Mouse (Mus musculus): ENCODE data around the gene Adipor1.

Adipor1 gene

GRCm38 (mm10) chr1:134415168-134415831 is at the start of gene Adipor1:
Gene Adipor1, plus strand, starts transcription at chr1:134415378.
- DNase-seq (ENCODE audit: low read depth) = peak; percentile 93

GRCm38 (mm10) chr1:134365491-134365890 is 49.7 kb upstream of the Adipor1 start:
- DNase-seq (ENCODE audit: low read depth) = no peak

GRCm38 (mm10) chr1:134368777-134369337 is 46.3 kb upstream of the Adipor1 start:
- DNase-seq (ENCODE audit: low read depth) = peak; percentile 36

GRCm38 (mm10) chr1:134374124-134374523 is 41.1 kb upstream of the Adipor1 start:
- no peak for DNase-seq (ENCODE audit: low read depth)

GRCm38 (mm10) chr1:134381051-134381450 is 34.1 kb upstream of the Adipor1 start:
- DNase-seq (ENCODE audit: low read depth) = no peak

GRCm38 (mm10) chr1:134381795-134382625 is 33.2 kb upstream of the Adipor1 start:
- DNase-seq (ENCODE audit: low read depth) = no peak

GRCm38 (mm10) chr1:134384581-134384980 is 30.6 kb upstream of the Adipor1 start:
- DNase-seq (ENCODE audit: low read depth) = no peak

- DNase-seq (ENCODE audit: low read depth) = no peak
These were observed 30.0 kb upstream of the Adipor1 start for GRCm38 (mm10) chr1:134385176-134385575.

- no peak for DNase-seq (ENCODE audit: low read depth)
These were observed 29.5 kb upstream of the Adipor1 start, which contains the start of gene 4933406M09Rik for GRCm38 (mm10) chr1:134385666-134386065. Gene 4933406M09Rik, plus strand, starts transcription at chr1:134385940.

GRCm38 (mm10) chr1:134393827-134394226 is 21.4 kb upstream of the Adipor1 start:
- no peak for DNase-seq (ENCODE audit: low read depth)

GRCm38 (mm10) chr1:134398210-134398609 is 17.0 kb upstream of the Adipor1 start:
- DNase-seq (ENCODE audit: low read depth) = no peak

- DNase-seq (ENCODE audit: low read depth) = no peak
These were observed 15.4 kb upstream of the Adipor1 start for GRCm38 (mm10) chr1:134399735-134400134.

GRCm38 (mm10) chr1:134405509-134406413 is 9.4 kb upstream of the Adipor1 start, which contains the start of gene Cyb5r1:
Gene Cyb5r1, plus strand, starts transcription at chr1:134405559.
- DNase-seq (ENCODE audit: low read depth) = peak; percentile 56

- no peak for DNase-seq (ENCODE audit: low read depth)
These were observed 8.8 kb upstream of the Adipor1 start for GRCm38 (mm10) chr1:134406414-134406771.

GRCm38 (mm10) chr1:134408080-134408479 is 7.1 kb upstream of the Adipor1 start:
- DNase-seq (ENCODE audit: low read depth) = no peak

GRCm38 (mm10) chr1:134411706-134412629 is 3.2 kb upstream of the Adipor1 start:
- no peak for DNase-seq (ENCODE audit: low read depth)

- DNase-seq (ENCODE audit: low read depth) = no peak
These were observed 1.1 kb upstream of the Adipor1 start for GRCm38 (mm10) chr1:134414038-134414437.

GRCm38 (mm10) chr1:134414501-134415167 is 544 bp upstream of the Adipor1 start:
- no peak for DNase-seq (ENCODE audit: low read depth)

- no peak for DNase-seq (ENCODE audit: low read depth)
These were observed 3.3 kb downstream of the Adipor1 start for GRCm38 (mm10) chr1:134418414-134418975.

- no peak for DNase-seq (ENCODE audit: low read depth)
These were observed 4.0 kb downstream of the Adipor1 start for GRCm38 (mm10) chr1:134419176-134419575.
